Mouse (Mus musculus): ENCODE results near the gene Htr2a. TPM values are rescaled to one million over a fixed set of nuclear protein-coding genes. Genes with fewer than 3 reads are reported as not detected.

Gene Htr2a
- total RNA-seq (2022): 10 to 100 TPM in 2 of 4 experiments, 1 to 10 TPM in 2; 7.6 to 11.5 (median 9.6) TPM

- no peak for DNase-seq (ENCODE audit: low spot score in 2 of 2)
These were observed at the start of gene Htr2a for GRCm38 (mm10) chr14:74640819-74641381. Gene Htr2a, plus strand, starts transcription at chr14:74640840.

GRCm38 (mm10) chr14:74601333-74602087 lies 39.1 kb upstream of the Htr2a start:
- DNase-seq (ENCODE audit: low spot score in 2 of 2): no peak

- peak; percentile 12 to 65 for DNase-seq (ENCODE audit: low spot score in 2 of 2)
These were observed 38.1 kb upstream of the Htr2a start for GRCm38 (mm10) chr14:74602543-74602942.

- DNase-seq (ENCODE audit: low spot score in 2 of 2): no peak
These were observed 37.4 kb upstream of the Htr2a start for GRCm38 (mm10) chr14:74603131-74603766.

- no peak for DNase-seq (ENCODE audit: low spot score in 2 of 2)
These were observed 29.3 kb upstream of the Htr2a start for GRCm38 (mm10) chr14:74611326-74611725.

- DNase-seq (ENCODE audit: low spot score in 2 of 2): no peak
These were observed 21.8 kb upstream of the Htr2a start for GRCm38 (mm10) chr14:74618858-74619257.

GRCm38 (mm10) chr14:74638071-74638470 lies 2.6 kb upstream of the Htr2a start:
- DNase-seq (ENCODE audit: low spot score in 2 of 2): no peak

- DNase-seq (ENCODE audit: low spot score in 2 of 2): no peak
These were observed 1.1 kb downstream of the Htr2a start for GRCm38 (mm10) chr14:74641668-74642230.

- DNase-seq (ENCODE audit: low spot score in 2 of 2): peak; percentile 52 to 86
These were observed 2.7 kb downstream of the Htr2a start for GRCm38 (mm10) chr14:74643296-74643695.

- DNase-seq (ENCODE audit: low spot score in 2 of 2): no peak
These were observed 5.6 kb downstream of the Htr2a start for GRCm38 (mm10) chr14:74646107-74646793.

GRCm38 (mm10) chr14:74650001-74650400 lies 9.4 kb downstream of the Htr2a start:
- DNase-seq (ENCODE audit: low spot score in 2 of 2): no peak

- DNase-seq (ENCODE audit: low spot score in 2 of 2): no peak
These were observed 11.0 kb downstream of the Htr2a start for GRCm38 (mm10) chr14:74651678-74652077.

- no peak for DNase-seq (ENCODE audit: low spot score in 2 of 2)
These were observed 16.6 kb downstream of the Htr2a start for GRCm38 (mm10) chr14:74657227-74657626.

GRCm38 (mm10) chr14:74659411-74659841 lies 18.8 kb downstream of the Htr2a start:
- peak; percentile 20 to 33 for DNase-seq (ENCODE audit: low spot score in 2 of 2)

GRCm38 (mm10) chr14:74672137-74673019 lies 31.7 kb downstream of the Htr2a start:
- no peak for DNase-seq (ENCODE audit: low spot score in 2 of 2)

GRCm38 (mm10) chr14:74673020-74673350 lies 32.3 kb downstream of the Htr2a start:
- DNase-seq (ENCODE audit: low spot score in 2 of 2): no peak

- DNase-seq (ENCODE audit: low spot score in 2 of 2): no peak
These were observed 32.9 kb downstream of the Htr2a start for GRCm38 (mm10) chr14:74673584-74673983.

- no peak for DNase-seq (ENCODE audit: low spot score in 2 of 2)
These were observed 39.2 kb downstream of the Htr2a start for GRCm38 (mm10) chr14:74679841-74680240.

- DNase-seq (ENCODE audit: low spot score in 2 of 2): no peak
These were observed 43.8 kb downstream of the Htr2a start for GRCm38 (mm10) chr14:74684298-74684978.

- no peak for DNase-seq (ENCODE audit: low spot score in 2 of 2)
These were observed 51.3 kb downstream of the Htr2a start for GRCm38 (mm10) chr14:74691963-74692362.
